Comparison of ENCODE assay signal across 12 mouse cellular contexts in the genomic region with DNA sequence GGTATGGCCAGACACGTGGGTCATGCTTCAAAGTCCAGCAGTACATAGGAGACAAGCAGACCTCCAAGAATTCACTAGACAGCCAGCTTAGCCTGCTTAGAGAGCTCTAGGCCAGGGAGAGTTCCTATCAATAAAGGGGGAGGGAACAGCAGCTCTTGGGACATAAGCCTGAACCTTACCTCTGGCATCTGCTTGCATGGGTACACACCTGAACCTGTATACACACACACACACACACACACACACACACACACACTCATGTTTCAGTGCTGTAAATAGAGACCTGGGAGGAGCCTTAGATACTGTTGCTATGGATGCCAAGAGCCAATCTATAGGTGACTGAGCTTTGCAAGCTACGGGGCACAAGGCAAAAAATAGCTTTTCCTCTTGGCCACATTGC.
DNase-seq lines count a peak whose midpoint lies in the region; ATAC-seq and TF ChIP-seq lines count a peak whose summit lies in the region.
"Had no signal": no experiment of that assay in that cellular context is flagged by ENCODE, and none has a peak within 500 bp of the region (broad histone marks: within the 10 kb centered on the region; RNA-seq: fewer than 3 reads in every experiment).

No protein-coding gene starts in this region.

- no peak for TF ChIP-seq EP300 in stomach, postnatal 0 days (optimal IDR thresholded peaks at IDR 0.05)

- 0 out of 2 replicates have a peak, but pooled peaks have one; percentile 36 for ATAC-seq in cerebellum, adult (ENCODE audit: insufficient number of reproducible peaks, low FRiP score, low TSS enrichment)
- ATAC-seq in kidney, embryonic 14.5 days (ENCODE audit: low FRiP score, low TSS enrichment): peak; percentile 24; the same call in 1 of the 2 replicates
- ATAC-seq in neural tube, embryonic 12.5 days (ENCODE audit: low FRiP score, low read depth): peak; percentile 50; the same call in 1 of the 2 replicates
- no peak; the same call in 1 of the 2 replicates for ATAC-seq in neural tube, embryonic 15.5 days (ENCODE audit: low FRiP score)
- peak; percentile 81 for ATAC-seq in stomach, postnatal 0 days (ENCODE audit: low FRiP score, low TSS enrichment)

- no peaks in the 10 kb centered on the region for H3K9me3 ChIP-seq in kidney, embryonic 14.5 days (ENCODE audit: control insufficient read depth, low read length)
- no peaks in the 10 kb centered on the region for H3K9me3 ChIP-seq in neural tube, embryonic 12.5 days
- H3K9me3 ChIP-seq in neural tube, embryonic 15.5 days (replicated peaks): no peaks in the 10 kb centered on the region
- no peaks in the 10 kb centered on the region for H3K9me3 ChIP-seq in stomach, postnatal 0 days (ENCODE audit: control insufficient read depth, low read length)
- H3K9me3 ChIP-seq: embryonic facial prominence, embryonic 12.5 days; heart, embryonic 13.5 days; liver, embryonic 13.5 days had no signal

- TF ChIP-seq CTCF in stomach, postnatal 0 days (IDR thresholded peaks at IDR 0.05; ENCODE audit: low read depth): no peak

- no peak overlapping the region for H3K4me3 ChIP-seq in kidney, embryonic 14.5 days (ENCODE audit: low read length)
- H3K4me3 ChIP-seq in neural tube, embryonic 12.5 days: no peak overlapping the region
- H3K4me3 ChIP-seq in neural tube, embryonic 15.5 days (replicated peaks): no peak overlapping the region
- H3K4me3 ChIP-seq in stomach, postnatal 0 days (ENCODE audit: low read depth, low read length): no peak overlapping the region
- H3K4me3 ChIP-seq: embryonic facial prominence, embryonic 12.5 days; heart, embryonic 13.5 days; liver, embryonic 13.5 days had no signal

- H3K27me3 ChIP-seq in kidney, embryonic 14.5 days (ENCODE audit: control insufficient read depth, insufficient read depth, low read length): no peaks in the 10 kb centered on the region
- H3K27me3 ChIP-seq in neural tube, embryonic 12.5 days (replicated peaks): no peaks in the 10 kb centered on the region
- no peaks in the 10 kb centered on the region for H3K27me3 ChIP-seq in neural tube, embryonic 15.5 days (replicated peaks)
- H3K27me3 ChIP-seq in stomach, postnatal 0 days (ENCODE audit: control insufficient read depth, insufficient read depth, low read length): no peaks in the 10 kb centered on the region
- H3K27me3 ChIP-seq: embryonic facial prominence, embryonic 12.5 days; heart, embryonic 13.5 days; liver, embryonic 13.5 days had no signal

- DNase-seq in cerebellum, adult 11-12 months: no peak
- DNase-seq in kidney, postnatal 25 days: no peak
- DNase-seq in stomach, postnatal 0 days (ENCODE audit: low spot score): peak; percentile 49
- DNase-seq in left cerebral cortex, adult 8-10 months (ENCODE audit: low spot score in 2 of 2): no peak
- DNase-seq: adrenal gland, adult 8-10 months; liver, embryonic 13.5 days had no signal

- H3K4me2 ChIP-seq in kidney, embryonic 14.5 days (replicated peaks; ENCODE audit: low read depth, low read length): no peak overlapping the region
- no peak overlapping the region for H3K4me2 ChIP-seq in neural tube, embryonic 12.5 days (replicated peaks)
- no peak overlapping the region for H3K4me2 ChIP-seq in neural tube, embryonic 15.5 days
- H3K4me2 ChIP-seq in stomach, postnatal 0 days (replicated peaks; ENCODE audit: low read depth): no peak overlapping the region
- H3K4me2 ChIP-seq: embryonic facial prominence, embryonic 12.5 days; heart, embryonic 13.5 days; liver, embryonic 13.5 days had no signal

- H3K9ac ChIP-seq in kidney, embryonic 14.5 days (ENCODE audit: low read depth, low read length): no peak overlapping the region
- H3K9ac ChIP-seq in neural tube, embryonic 12.5 days: no peak overlapping the region
- H3K9ac ChIP-seq in neural tube, embryonic 15.5 days (replicated peaks): no peak overlapping the region
- no peak overlapping the region for H3K9ac ChIP-seq in stomach, postnatal 0 days (ENCODE audit: low read length)
- H3K9ac ChIP-seq: embryonic facial prominence, embryonic 12.5 days; heart, embryonic 13.5 days; liver, embryonic 13.5 days had no signal

- WGBS in kidney, embryonic 14.5 days: 77% methylated on average over 2 of the region's 2 CpGs
- WGBS in neural tube, embryonic 12.5 days: 83% methylated on average over 2 of the region's 2 CpGs
- 70% methylated on average over 2 of the region's 2 CpGs for WGBS in neural tube, embryonic 15.5 days
- WGBS in stomach, postnatal 0 days: 51% methylated on average over 2 of the region's 2 CpGs

- no peaks in the 10 kb centered on the region for H3K36me3 ChIP-seq in kidney, embryonic 14.5 days (ENCODE audit: control insufficient read depth, insufficient read depth, low read length)
- no peaks in the 10 kb centered on the region for H3K36me3 ChIP-seq in neural tube, embryonic 12.5 days
- H3K36me3 ChIP-seq in neural tube, embryonic 15.5 days: no peaks in the 10 kb centered on the region
- H3K36me3 ChIP-seq in stomach, postnatal 0 days (ENCODE audit: control insufficient read depth, insufficient read depth, low read length): no peaks in the 10 kb centered on the region
- H3K36me3 ChIP-seq: embryonic facial prominence, embryonic 12.5 days; heart, embryonic 13.5 days; liver, embryonic 13.5 days had no signal

- H3K27ac ChIP-seq in kidney, embryonic 14.5 days (ENCODE audit: low read depth, low read length): no peak overlapping the region
- H3K27ac ChIP-seq in neural tube, embryonic 12.5 days: no peak overlapping the region
- no peak overlapping the region for H3K27ac ChIP-seq in neural tube, embryonic 15.5 days (replicated peaks)
- H3K27ac ChIP-seq in stomach, postnatal 0 days (replicated peaks): no peak overlapping the region
- H3K27ac ChIP-seq: heart, embryonic 13.5 days; liver, embryonic 13.5 days had no signal

- H3K4me1 ChIP-seq in kidney, embryonic 14.5 days (ENCODE audit: control insufficient read depth, insufficient read depth, low read length): no peaks in the 10 kb centered on the region
- 0 out of 2 replicates have a peak, but pooled peaks cover 4% of the 10 kb centered on the region for H3K4me1 ChIP-seq in neural tube, embryonic 12.5 days
- H3K4me1 ChIP-seq in neural tube, embryonic 15.5 days: peaks cover 6% of the 10 kb centered on the region
- H3K4me1 ChIP-seq in stomach, postnatal 0 days (replicated peaks; ENCODE audit: control insufficient read depth, insufficient read depth): no peaks in the 10 kb centered on the region
- H3K4me1 ChIP-seq: heart, embryonic 13.5 days; liver, embryonic 13.5 days had no signal
